Mouse (Mus musculus): ENCODE measurements at regions not wholly inside any gene's neighbourhood (a gene's known extent, or its start where the extent isn't known, plus 50 kb on each side); places are given as distances from the start of the nearest gene placed in this dataset.

DNA sequence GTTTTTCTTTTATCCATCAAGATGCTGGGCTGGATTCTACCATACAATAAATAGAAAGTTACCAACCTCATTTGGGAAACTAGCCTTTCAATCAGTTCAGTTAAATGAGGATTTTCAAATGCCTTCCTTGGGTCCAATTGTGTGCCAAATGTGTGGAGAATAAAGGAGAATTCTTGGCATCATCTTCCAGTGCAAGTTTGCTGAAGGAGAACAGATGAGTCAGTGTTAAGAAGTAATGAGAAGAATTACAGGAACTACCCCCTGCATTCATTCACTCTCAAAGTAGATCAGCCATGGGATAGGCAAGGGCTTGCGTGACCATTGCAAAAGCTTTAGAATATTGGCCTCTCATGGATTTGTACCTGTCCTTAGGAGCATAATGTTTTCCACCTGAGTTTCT, 193.4 kb upstream of the Man1a start:
- no peak for DNase-seq (ENCODE audit: low spot score in 2 of 2)

DNA sequence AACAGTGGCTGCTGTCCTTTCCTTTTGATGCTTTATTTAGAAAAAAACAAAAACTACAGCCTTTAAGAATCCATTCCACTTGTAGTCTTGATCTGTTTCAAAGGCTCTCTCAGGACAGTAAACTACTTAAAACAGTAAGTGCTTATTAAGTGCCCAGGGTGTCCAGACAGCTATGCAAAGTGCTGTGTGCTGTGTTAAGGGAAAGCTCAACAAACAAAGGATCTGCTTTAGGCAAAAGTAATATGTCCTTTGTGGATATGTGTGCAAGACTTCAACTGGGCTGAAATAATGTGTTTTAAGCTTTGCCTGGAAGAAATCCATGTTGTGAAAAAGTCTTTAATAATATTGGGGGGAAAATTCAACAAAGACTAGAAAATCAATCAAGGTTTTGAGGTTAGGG, 192.9 kb upstream of the Man1a start:
- DNase-seq (ENCODE audit: low spot score in 2 of 2), result no peak

DNA sequence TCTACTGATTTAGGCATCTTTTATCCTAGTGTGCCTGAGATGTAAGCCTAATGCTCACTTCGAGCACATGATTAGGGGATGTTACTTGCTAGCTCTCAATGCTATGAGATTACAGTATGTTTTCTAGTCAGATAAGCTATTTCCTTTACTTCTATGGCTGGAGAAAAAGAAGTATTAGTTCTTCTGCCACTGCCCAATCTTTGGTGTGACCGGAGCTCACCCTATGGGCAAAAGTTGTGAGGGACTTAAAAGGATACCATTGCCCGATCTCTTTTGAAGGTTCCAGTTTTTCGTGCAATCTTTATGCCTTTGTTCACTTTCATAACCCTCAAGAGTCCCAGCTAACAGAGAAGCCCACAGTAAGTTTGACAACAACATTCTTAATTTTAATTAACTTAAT, 190.2 kb upstream of the Man1a start:
- no peak for DNase-seq (ENCODE audit: low spot score in 2 of 2)

DNA sequence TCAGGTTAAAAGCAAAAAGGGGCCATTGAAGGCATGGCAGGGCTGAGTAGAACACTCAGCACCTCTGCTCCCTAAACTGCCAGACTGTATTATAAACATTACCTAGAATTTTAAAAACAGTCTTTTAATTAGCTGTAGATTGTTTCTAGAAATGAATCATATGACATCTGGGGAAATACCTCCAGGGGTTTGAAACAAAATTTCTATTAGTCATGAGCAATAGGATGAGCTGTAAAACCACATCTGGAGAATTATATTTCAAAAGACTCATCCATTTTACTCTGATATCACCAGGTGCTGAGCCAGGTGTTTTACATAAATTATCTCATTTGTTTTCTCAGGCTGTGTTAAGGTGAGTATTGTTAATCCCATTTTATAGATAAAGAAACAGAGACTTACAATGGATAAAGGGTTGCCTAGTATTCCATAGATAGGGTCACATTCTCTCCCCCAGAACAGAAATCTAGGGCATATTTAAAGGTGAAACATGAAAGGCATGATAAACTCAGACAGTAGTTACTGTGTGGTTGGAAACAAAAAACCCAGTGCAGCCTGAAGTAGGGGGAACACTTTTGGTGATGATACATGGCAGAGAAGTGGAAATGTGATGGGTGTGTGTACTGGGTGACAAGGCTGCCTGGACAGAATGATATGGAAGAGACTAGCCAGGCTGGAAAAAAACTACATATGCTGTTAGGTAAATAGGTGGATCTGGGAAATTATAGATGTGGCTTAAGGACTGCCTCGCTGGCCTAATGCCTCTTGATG, 178.6 kb upstream of the Man1a start:
- DNase-seq (ENCODE audit: low spot score in 2 of 2), result no peak

DNA sequence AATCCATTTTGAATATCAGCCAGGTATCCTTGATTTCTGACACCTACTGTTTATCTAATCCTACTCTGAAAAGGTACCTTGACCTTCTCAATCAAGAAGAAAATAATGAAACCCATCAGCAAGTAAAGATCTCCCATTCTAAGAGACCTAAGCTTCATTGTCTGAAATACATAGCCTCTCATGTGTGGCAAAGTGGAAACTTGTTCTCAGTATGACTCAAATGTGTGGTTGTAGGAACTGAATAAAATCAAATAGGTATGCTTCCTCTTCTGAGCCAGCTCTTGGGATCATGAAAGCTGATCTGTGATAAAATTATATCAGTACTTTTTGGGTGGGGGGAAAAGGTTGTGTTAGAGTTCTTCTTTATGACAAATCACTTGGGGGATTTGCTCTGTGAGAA, 168.6 kb upstream of the Man1a start:
- no peak for DNase-seq (ENCODE audit: low spot score in 2 of 2)

DNA sequence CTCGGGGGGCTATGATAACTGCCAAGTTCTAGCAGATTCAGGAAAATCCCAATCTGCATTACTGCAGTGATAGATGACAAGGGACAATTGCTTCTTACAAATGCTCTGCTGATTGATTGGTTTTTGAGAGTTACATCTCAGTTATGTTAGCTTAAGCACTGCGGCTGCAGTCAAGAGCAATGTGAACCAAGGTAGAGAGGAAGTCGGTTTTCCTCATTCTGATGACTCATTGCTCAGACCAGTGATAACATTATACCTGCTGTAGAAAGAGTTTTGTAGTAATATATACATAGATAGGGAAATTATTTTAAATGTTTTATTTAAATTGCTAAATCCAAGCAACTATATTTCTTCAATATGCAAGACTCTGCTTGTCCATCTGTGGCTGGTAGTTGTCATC, 126.0 kb upstream of the Man1a start:
- no peak for DNase-seq (ENCODE audit: low spot score in 2 of 2)

DNA sequence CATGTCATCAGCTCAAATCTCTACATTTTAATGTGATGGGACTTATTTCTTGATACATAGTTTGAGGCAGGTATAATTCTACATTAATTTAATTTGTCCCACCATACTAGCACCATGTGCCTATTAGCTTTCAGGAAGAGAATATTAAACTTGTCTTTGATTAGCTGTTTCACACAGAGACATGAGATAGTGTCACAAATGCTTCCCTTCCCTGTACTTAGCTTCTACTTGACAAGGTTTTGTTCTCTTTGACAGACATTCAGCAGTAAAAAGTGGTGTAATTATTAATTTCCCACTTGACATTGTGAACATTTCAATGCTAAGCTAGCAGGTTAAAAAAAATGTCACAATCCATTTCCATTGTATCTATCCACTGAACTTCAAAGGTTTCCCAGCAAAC, 125.3 kb upstream of the Man1a start:
- DNase-seq (ENCODE audit: low spot score in 2 of 2), result no peak

DNA sequence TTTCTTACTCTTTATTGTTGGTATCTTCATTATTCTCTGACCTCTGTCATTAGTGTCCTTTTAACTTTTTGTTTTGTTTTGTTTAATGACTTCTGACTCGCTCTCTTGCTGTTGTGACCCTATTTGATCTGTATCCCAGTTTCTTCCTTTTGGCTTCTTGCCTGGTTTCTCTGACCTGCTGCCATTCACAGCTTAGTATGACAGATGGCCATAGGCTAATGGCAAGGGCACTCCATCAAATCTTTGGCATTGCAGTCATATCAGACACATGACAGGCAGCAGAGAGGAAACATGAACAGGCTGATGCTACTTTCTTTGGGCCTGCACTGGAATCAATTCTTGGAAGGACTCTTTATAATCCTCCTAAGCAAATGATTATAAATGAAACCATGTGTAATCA, 106.3 kb upstream of the Man1a start:
- no peak for DNase-seq (ENCODE audit: low spot score in 2 of 2)

DNA sequence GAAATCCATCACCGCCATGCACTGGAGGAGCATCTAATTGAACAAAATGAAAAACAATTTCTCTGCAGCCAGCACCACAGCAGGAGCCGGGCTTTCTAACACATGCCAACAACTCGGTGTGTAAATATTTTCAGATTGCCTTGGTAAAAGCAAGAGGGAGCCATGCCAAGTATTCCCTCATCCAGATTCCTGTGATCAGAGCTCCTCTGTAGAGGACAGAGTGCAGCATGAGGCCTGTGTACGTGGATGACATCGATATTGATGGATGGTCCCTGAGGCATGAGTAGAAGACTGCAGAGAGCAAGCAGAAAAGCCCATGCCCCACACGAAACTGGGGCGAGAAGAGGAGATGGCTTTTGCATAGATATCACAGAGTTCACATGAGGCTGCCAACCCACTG, 92.9 kb upstream of the Man1a start:
- peak; percentile 13 to 60 for DNase-seq (ENCODE audit: low spot score in 2 of 2)

DNA sequence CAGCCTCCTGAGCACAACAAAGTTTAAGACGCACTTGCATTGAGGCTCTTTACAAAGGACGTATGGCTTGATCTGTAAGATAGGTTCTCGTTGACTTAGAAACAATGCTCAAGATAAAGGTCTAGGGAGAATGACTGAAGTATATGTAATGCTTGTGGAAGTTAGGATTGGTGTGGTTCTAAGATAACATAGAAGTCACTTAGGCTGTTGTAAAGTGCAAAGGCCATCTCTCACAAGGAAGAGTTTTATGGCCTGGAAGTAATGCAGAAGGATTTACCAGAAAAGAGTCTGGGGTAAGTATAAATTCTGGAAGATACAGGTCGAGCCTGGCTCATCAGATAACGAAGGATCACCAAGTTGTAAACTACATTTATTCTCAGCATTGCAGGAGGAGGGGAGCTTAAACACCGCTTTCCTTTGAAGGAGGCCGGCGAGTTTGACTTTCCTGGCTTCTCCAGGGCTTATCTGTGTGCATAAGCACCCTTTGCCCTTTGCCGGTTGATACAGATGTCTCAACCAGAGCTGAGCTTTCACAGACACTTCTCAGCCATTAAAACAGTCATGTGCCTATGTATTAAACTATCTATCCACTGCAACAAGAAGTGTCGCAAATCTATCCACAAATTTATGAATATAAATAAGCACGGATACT, 84.8 kb upstream of the Man1a start:
- no peak for DNase-seq (ENCODE audit: low spot score in 2 of 2)

DNA sequence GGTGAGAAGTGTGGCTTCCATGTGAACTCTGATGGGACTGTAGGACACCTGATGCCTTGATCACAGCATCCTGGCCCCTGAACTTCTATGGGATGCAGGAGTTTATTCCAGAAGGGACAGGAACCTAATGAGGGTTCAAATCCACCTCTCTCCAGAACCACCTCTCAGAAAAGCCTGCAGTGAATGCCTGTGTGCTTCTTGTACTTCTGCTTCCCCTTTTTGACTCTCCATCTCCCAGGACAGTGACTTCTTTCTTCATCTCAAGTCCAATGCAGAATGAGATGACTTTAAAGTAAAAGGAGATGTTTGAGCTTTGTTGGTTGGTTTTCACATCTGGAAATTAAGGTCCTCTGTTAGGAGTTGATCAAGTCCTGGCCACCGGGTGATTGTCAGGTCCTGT, 77.5 kb upstream of the Man1a start:
- no peak for DNase-seq (ENCODE audit: low spot score in 2 of 2)

DNA sequence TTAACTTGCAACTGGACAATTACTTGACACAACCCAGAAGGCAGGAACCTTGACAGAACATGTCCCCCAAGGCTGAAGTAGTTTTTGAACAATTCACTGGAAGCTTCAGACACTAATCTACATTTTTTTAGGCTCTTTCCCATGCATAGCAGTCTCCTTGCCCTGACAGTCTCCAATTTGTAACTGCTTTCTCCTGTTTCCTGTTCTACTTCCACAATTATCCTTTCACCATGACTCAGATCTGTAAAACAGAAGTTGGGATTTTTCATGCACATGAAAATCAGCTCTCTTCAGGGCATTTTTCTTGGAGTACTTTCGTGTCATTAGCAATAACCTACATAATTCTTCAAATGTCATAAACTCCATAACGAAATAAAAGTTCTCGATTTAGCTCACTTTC, 56.2 kb upstream of the Man1a start:
- no peak for DNase-seq (ENCODE audit: low spot score in 2 of 2)
